Mouse (Mus musculus) hindbrain, embryonic 10.5 days (tissue): ENCODE results near the gene Dnah6. TPM values are rescaled to one million over a fixed set of nuclear protein-coding genes. Genes with fewer than 3 reads are reported as not detected.

Experiments used
- DNase-seq: peaks from one replicate; pipeline ENCODE4 v3.0.0-alpha.2; 2017; ENCODE audit warnings: low spot score
- H3K27ac ChIP-seq: fragments of 300-500 bp; sonication (generic); 2 replicates; pipeline ENCODE4 v1.5.1; 2016; ENCODE audit warnings: mild to moderate bottlenecking, moderate library complexity
- H3K27me3 ChIP-seq: fragments of 300-500 bp; sonication (generic); 2 replicates; pipeline ENCODE4 v1.6.1; 2016; ENCODE audit warnings: mild to moderate bottlenecking; ENCODE audit not compliant: poor library complexity, insufficient read depth, severe bottlenecking
- H3K36me3 ChIP-seq: fragments of 300-500 bp; sonication (generic); 2 replicates; pipeline ENCODE4 v1.6.1; 2016; ENCODE audit warnings: mild to moderate bottlenecking, moderate library complexity
- H3K4me1 ChIP-seq: fragments of 300-500 bp; sonication (generic); replicated peaks from 2 replicates; pipeline ENCODE4 v1.6.1; 2016; ENCODE audit warnings: mild to moderate bottlenecking
- H3K4me3 ChIP-seq: fragments of 300-500 bp; sonication (generic); 2 replicates; pipeline ENCODE4 v1.5.1; 2016; ENCODE audit warnings: mild to moderate bottlenecking, moderate library complexity
- H3K9me3 ChIP-seq: fragments of 300-500 bp; sonication (generic); 2 replicates; pipeline ENCODE4 v1.6.1; 2016; ENCODE audit warnings: mild to moderate bottlenecking, moderate library complexity
- WGBS: fragments of 180-500 bp; shearing (Covaris S2); methylation state at CpG from one replicate; pipeline ENCODE4 v1.1.7; 2016; 5-methylcytosine and 5-hydroxymethylcytosine counted together
- polyA plus RNA-seq: library from polyadenylated mRNA; unstranded; fragments of >200 nt; fragmentation: Nextera tagmentation; extraction: Ambion mirVana; gene quantifications from 2 replicates; pipeline ENCODE4 v1.2.1, GENCODE M21; 2016

Dnah6 gene
- polyA plus RNA-seq, 1 experiment from 2014 or later, result 0.27 TPM

DNA sequence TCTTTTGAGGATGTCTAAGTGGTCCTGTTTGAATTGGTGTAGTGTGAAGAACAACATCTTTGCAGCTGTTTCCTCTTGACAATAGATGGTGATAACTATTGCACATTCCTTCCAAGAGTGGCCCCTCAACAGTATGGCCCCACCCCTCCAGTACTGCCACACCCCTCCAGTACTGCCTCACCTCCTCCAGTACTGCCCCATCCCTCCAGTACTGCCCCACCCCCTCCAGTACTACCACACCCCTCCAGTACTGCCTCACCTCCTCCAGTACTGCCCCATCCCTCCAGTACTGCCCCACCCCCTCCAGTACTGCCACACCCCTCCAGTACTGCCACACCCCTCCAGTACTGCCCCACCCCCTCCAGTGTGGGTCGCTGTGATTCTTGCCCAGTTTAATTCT lies 219.1 kb downstream of the Dnah6 start:
- WGBS, result 42% methylated on average over 1 of the region's 1 CpGs
- no peak overlapping the region for H3K27ac ChIP-seq
- H3K27me3 ChIP-seq, result no peaks in the 10 kb centered on the region

DNA sequence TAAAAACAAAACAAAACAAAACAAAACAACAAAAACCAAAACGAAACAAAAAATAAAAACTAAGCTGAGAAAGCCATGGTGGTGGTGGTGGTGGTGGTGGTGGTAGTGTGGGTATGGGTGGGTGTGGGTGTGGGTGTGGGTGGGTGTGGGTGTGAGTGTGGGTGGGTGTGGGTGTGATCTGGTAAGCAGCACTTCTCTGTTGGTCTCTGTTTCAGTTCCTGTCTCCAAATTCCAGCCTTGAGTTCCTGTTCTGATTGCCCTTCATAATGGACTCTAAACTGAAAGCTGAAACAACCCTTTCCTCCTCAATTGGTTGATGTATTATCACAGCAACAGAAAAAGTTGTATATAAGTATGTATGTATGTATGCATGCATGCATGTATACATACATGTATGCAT lies 222.6 kb downstream of the Dnah6 start:
- Histone ChIP-seq H3K27me3 (no peaks in the 10 kb centered on the region), H3K4me3 (no peak overlapping the region), H3K9me3 (no peaks in the 10 kb centered on the region), H3K27ac (no peak overlapping the region), H3K4me1 (0 out of 2 replicates have a peak, but pooled peaks cover 3% of the 10 kb centered on the region), H3K36me3 (no peaks in the 10 kb centered on the region)
- WGBS, result 85% methylated on average over 1 of the region's 1 CpGs
- DNase-seq, result no peak

More for the DNA sequence above, 219.1 kb downstream of the Dnah6 start:
- no peaks in the 10 kb centered on the region for H3K9me3 ChIP-seq
- H3K4me1 ChIP-seq, result no peaks in the 10 kb centered on the region
- no peak overlapping the region for H3K4me3 ChIP-seq
- no peak for DNase-seq
- H3K36me3 ChIP-seq, result no peaks in the 10 kb centered on the region

DNA sequence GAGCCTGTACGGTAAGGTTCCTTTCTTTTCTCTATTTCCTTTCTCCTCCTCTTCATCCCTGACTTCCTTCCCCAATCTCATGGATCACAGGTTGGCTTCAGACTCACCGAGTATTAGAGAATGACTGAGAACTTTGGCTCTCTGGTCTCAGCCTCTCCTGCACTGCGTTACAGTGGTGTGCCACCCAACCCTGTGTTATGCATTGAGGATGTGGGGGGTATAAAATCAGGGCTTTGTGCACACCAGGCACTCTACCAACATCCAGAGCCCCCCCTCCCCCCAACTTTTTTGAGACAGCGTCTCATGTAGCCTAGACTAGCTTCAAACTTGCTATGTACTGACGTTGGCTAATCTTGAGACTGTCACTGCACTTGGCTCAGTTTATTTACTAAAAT lies 227.8 kb downstream of the Dnah6 start:
- H3K36me3 ChIP-seq, result no peaks in the 10 kb centered on the region
- no peaks in the 10 kb centered on the region for H3K9me3 ChIP-seq
- no peak for DNase-seq
- 0 out of 2 replicates have a peak, but pooled peaks cover 3% of the 10 kb centered on the region for H3K4me1 ChIP-seq
- H3K4me3 ChIP-seq, result no peak overlapping the region
- H3K27me3 ChIP-seq, result no peaks in the 10 kb centered on the region
- no peak overlapping the region for H3K27ac ChIP-seq
- WGBS, result 91% methylated on average over 5 of the region's 5 CpGs

- Histone ChIP-seq H3K36me3 (no peaks in the 10 kb centered on the region), H3K4me1 (0 out of 2 replicates have a peak, but pooled peaks cover 3% of the 10 kb centered on the region), H3K4me3 (no peak overlapping the region), H3K27me3 (no peaks in the 10 kb centered on the region), H3K9me3 (no peaks in the 10 kb centered on the region), H3K27ac (no peak overlapping the region)
- WGBS, result 71% methylated on average over 8 of the region's 8 CpGs
- DNase-seq, result no peak
Measured at GRCm38 (mm10) chr6:72993054-72993687, 228.3 kb downstream of the Dnah6 start.

GRCm38 (mm10) chr6:72990206-72990605 lies 231.2 kb downstream of the Dnah6 start:
- 86% methylated on average over 5 of the region's 5 CpGs for WGBS

DNA sequence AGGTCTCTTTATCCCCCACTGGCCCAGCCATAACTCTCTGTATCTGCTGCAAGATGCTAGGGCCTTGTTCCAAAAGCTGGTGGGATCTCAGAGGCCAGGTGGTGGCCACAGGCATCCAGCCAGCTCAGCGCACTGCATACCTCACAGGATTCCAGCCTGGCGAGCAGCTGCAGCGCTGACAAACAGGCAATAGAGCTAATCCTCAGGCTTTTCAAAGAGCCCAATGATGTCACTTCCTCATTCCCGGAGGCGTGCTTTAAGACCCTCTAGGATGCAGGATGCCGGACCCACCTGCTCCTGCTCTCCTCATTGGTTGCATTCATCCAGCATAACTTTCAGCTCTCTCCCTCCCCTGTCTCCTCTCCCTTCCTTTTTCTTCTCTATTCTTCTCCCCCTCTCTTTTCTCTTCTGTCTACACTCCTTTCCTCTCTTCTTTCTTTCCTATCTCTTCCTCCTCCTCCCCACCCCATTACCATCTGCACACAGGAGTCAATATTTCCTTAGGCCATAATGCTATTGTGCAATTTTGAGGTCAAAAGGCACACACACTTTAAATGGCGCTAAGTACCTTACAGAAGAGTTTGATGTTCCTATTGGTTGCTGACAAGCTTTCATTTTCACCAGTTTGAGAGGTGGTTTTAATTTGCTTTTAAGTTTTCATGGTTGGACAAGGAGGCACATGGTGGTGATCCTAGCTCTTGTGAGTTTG lies 232.3 kb downstream of the Dnah6 start:
- Histone ChIP-seq H3K27ac (no peak overlapping the region), H3K9me3 (no peaks in the 10 kb centered on the region), H3K4me3 (no peak overlapping the region), H3K36me3 (no peaks in the 10 kb centered on the region), H3K27me3 (0 out of 2 replicates have a peak, but pooled peaks cover 1% of the 10 kb centered on the region), H3K4me1 (no peaks in the 10 kb centered on the region)
- WGBS, result 43% methylated on average over 7 of the region's 7 CpGs
- DNase-seq, result peak; percentile 11

More at GRCm38 (mm10) chr6:72990206-72990605, 231.2 kb downstream of the Dnah6 start:
- DNase-seq, result no peak
- no peak overlapping the region for H3K27ac ChIP-seq
- no peaks in the 10 kb centered on the region for H3K9me3 ChIP-seq
- H3K36me3 ChIP-seq, result no peaks in the 10 kb centered on the region
- no peak overlapping the region for H3K4me3 ChIP-seq
- 0 out of 2 replicates have a peak, but pooled peaks cover 2% of the 10 kb centered on the region for H3K4me1 ChIP-seq
- no peaks in the 10 kb centered on the region for H3K27me3 ChIP-seq

DNA sequence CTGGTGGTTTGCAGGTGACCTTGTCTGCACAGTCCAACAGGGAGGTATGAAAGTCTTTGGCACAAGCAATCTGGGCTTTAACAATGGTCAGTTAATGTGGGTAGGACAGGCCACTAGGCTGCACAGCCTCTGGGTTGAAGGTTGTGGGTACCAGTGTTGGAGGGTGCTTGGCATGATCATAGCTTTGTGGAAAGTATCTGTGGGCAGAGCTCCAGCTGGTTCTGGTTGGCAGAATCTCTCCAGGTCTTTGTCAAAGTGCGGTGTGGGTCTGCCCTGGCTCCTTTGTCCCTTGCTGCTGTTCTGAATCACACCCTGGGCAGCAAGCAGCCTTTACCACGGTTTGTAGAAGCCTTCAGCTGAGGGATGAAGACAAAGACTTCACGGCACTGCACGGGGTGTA lies 238.9 kb downstream of the Dnah6 start:
- H3K9me3 ChIP-seq, result no peaks in the 10 kb centered on the region
- DNase-seq, result no peak
- 0 out of 2 replicates have a peak, but pooled peaks cover 3% of the 10 kb centered on the region for H3K27me3 ChIP-seq
- no peak overlapping the region for H3K4me3 ChIP-seq
- 0 out of 2 replicates have a peak, but pooled peaks cover 8% of the 10 kb centered on the region for H3K4me1 ChIP-seq
- H3K27ac ChIP-seq, result peak overlapping the region; percentile 40; the same call in 1 of the 2 replicates
- WGBS, result 64% methylated on average over 4 of the region's 4 CpGs
- no peaks in the 10 kb centered on the region for H3K36me3 ChIP-seq

DNA sequence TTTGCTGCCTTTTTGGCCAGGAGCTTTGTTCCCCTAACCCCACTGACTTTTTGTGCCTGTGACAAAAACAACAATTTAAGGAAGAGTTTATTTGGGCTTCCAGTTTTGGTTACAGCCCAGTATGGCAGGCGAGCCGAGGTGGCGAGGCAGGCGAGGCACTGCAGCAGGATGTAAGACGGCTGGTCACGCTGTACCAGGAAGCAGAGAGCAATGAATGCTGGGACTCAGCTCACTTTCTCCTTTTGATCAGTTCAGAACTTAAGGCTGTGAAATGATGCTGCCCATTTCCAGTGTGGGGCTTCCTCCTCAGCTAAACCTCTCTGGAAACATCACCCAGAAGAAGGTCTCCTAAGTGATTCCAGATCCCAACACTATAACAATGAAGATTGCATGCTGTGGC lies 239.6 kb downstream of the Dnah6 start:
- H3K9me3 ChIP-seq, result no peaks in the 10 kb centered on the region
- no peaks in the 10 kb centered on the region for H3K36me3 ChIP-seq
- 78% methylated on average over 6 of the region's 6 CpGs for WGBS
- H3K4me1 ChIP-seq, result 0 out of 2 replicates have a peak, but pooled peaks cover 8% of the 10 kb centered on the region
- H3K27me3 ChIP-seq, result 0 out of 2 replicates have a peak, but pooled peaks cover 3% of the 10 kb centered on the region
- no peak for DNase-seq
- no peak overlapping the region for H3K4me3 ChIP-seq
- H3K27ac ChIP-seq, result no peak overlapping the region

- H3K27ac ChIP-seq, result no peak overlapping the region
- no peaks in the 10 kb centered on the region for H3K9me3 ChIP-seq
- DNase-seq, result peak; percentile 36
- no peaks in the 10 kb centered on the region for H3K36me3 ChIP-seq
- 47% methylated on average over 9 of the region's 9 CpGs for WGBS
- 0 out of 2 replicates have a peak, but pooled peaks cover 3% of the 10 kb centered on the region for H3K27me3 ChIP-seq
- no peak overlapping the region for H3K4me3 ChIP-seq
- 0 out of 2 replicates have a peak, but pooled peaks cover 8% of the 10 kb centered on the region for H3K4me1 ChIP-seq
Measured at GRCm38 (mm10) chr6:72981124-72981651, 240.3 kb downstream of the Dnah6 start.

- H3K27ac ChIP-seq, result no peak overlapping the region
- H3K4me3 ChIP-seq, result no peak overlapping the region
- no peak for DNase-seq
- 0 out of 2 replicates have a peak, but pooled peaks cover 8% of the 10 kb centered on the region for H3K4me1 ChIP-seq
- no peaks in the 10 kb centered on the region for H3K9me3 ChIP-seq
- no peaks in the 10 kb centered on the region for H3K27me3 ChIP-seq
- WGBS, result 85% methylated on average over 2 of the region's 2 CpGs
- H3K36me3 ChIP-seq, result no peaks in the 10 kb centered on the region
Measured at GRCm38 (mm10) chr6:72976866-72977265, 244.6 kb downstream of the Dnah6 start.

- no peak for DNase-seq
- 77% methylated on average over 3 of the region's 3 CpGs for WGBS
- H3K27ac ChIP-seq, result no peak overlapping the region
- H3K36me3 ChIP-seq, result no peaks in the 10 kb centered on the region
- no peak overlapping the region for H3K4me3 ChIP-seq
- H3K4me1 ChIP-seq, result peaks cover 8% of the 10 kb centered on the region; the same call in 1 of the 2 replicates
- no peaks in the 10 kb centered on the region for H3K27me3 ChIP-seq
- H3K9me3 ChIP-seq, result no peaks in the 10 kb centered on the region
Measured at GRCm38 (mm10) chr6:72971074-72971473, 250.4 kb downstream of the Dnah6 start.

- Histone ChIP-seq H3K27me3 (no peaks in the 10 kb centered on the region), H3K27ac (0 out of 2 replicates have a peak overlapping the region, but pooled peaks have one; percentile 5), H3K9me3 (no peaks in the 10 kb centered on the region), H3K4me1 (peaks cover 8% of the 10 kb centered on the region; the same call in 1 of the 2 replicates), H3K4me3 (no peak overlapping the region), H3K36me3 (no peaks in the 10 kb centered on the region)
- WGBS, result 53% methylated on average over 3 of the region's 3 CpGs
- peak; percentile 16 for DNase-seq
Measured at GRCm38 (mm10) chr6:72969787-72970186, 251.7 kb downstream of the Dnah6 start.
